Mouse (Mus musculus): ENCODE results near the gene Spi1. TPM values are rescaled to one million over a fixed set of nuclear protein-coding genes. Genes with fewer than 3 reads are reported as not detected.

The Spi1 gene
- total and polyA plus RNA-seq, 2 experiments from 2014 or later: 3.9 to 5.1 TPM

DNA sequence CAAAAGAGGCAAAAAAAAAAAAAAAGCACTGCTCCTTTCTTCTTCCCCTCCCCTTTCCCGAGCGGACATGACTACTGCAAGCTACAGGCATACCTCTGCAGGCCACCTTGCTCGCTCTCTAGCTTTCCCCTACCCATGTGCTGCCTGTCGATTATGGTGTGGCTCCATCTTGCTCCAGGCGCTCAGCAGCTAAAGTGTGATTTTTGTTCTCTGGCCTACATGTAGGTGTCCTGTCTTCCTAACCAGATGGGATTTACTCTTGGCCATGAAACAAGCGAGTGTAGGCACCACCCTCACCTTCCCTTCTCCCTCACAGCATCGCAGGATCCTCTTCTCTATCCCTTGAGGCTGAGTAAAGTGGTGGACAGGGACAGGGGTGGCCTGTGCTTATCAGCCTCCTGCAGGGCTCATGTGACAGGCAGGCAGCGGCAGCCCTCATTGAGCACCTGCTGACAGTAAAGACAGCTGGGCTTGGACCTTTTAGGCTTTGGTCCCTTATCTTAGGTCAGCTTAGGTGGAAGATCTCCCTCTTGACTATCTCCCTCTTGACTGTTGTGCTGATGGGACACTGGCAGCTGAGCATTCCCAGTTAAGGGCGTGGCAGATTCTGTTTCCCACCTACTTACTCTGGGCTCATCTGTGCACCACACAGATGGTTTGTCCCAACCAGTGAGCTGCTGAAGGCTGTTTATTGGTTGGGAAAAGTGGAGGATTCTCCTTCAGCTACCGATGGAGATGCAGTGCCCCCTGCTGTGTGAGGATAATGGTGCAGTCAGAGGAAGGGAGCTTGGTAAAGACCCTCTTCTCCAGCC lies 21.4 kb upstream of the Spi1 start:
- H3K4me3 ChIP-seq (ENCODE audit: low read depth, low read length): no peak overlapping the region
- DNase-seq (peak; percentile 74), ATAC-seq (peak; percentile 77)
- no peak overlapping the region for H3K27ac ChIP-seq (ENCODE audit: low read depth, low read length)
- H3K27me3 ChIP-seq (ENCODE audit: insufficient read depth, low read length): no peaks in the 10 kb centered on the region
- H3K4me2 ChIP-seq (ENCODE audit: low read depth): no peak overlapping the region
- H3K9ac ChIP-seq: no peak overlapping the region
- 79% methylated on average over 10 of the region's 10 CpGs for WGBS
- peaks cover 78% of the 10 kb centered on the region for H3K36me3 ChIP-seq (ENCODE audit: insufficient read depth)
- H3K9me3 ChIP-seq (ENCODE audit: low read length): no peaks in the 10 kb centered on the region
- H3K4me1 ChIP-seq (ENCODE audit: insufficient read depth): no peaks in the 10 kb centered on the region
- TF ChIP-seq CTCF (IDR thresholded peaks at IDR 0.05; ENCODE audit: low read depth): peak; percentile 88

- Histone ChIP-seq H3K4me3 (ENCODE audit: low read depth, low read length) (no peak overlapping the region), H3K36me3 (ENCODE audit: insufficient read depth) (peaks cover 68% of the 10 kb centered on the region), H3K4me1 (ENCODE audit: insufficient read depth) (no peaks in the 10 kb centered on the region), H3K9ac (no peak overlapping the region), H3K4me2 (ENCODE audit: low read depth) (no peak overlapping the region), H3K27me3 (ENCODE audit: insufficient read depth, low read length) (no peaks in the 10 kb centered on the region), H3K9me3 (ENCODE audit: low read length) (no peaks in the 10 kb centered on the region), H3K27ac (ENCODE audit: low read depth, low read length) (no peak overlapping the region)
- no peak for TF ChIP-seq CTCF (IDR thresholded peaks at IDR 0.05; ENCODE audit: low read depth)
- 84% methylated on average over 6 of the region's 6 CpGs for WGBS
- DNase-seq (no peak), ATAC-seq (no peak)
These were observed 20.2 kb upstream of the Spi1 start for GRCm38 (mm10) chr2:91061849-91062481.

DNA sequence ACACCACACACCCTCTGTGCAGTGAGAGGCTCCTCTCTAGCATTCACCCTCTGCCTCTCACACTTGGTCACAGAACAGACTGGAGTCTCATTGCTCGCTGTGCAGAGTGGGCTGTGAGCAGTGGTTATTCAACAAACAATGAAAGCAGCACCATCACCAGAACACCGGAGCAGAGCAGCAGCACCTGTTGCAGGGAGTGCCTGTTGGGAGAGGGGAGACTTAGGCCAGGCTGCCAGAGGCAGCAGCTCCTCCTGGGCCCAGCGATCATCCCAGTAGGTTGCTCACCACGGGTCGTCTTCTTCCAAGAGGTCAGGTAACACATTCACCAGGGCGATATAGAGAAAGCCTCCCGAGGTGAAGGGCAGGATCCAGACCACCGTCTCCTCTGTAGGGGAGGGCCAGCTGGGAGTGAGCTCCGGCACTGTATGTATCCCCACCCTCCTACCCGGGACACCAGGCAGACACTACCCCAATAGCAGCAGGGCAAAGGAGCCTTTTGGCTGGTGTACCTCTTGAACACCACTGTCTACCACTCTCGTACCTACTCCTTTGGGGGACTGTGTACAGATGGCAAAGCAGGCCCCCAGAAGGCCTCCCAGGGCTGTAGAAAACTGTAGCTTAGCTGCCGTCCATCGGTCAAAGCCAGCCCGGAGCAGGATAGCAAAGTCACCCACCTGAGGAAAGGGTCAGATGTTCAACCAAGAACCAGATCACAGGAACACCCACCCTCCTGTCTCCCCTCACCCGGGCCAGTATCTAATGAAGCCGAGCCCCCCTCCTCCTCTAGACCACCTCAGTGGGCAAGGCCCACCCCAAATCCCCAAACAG lies 19.2 kb upstream of the Spi1 start:
- Histone ChIP-seq H3K4me2 (ENCODE audit: low read depth) (no peak overlapping the region), H3K9me3 (ENCODE audit: low read length) (no peaks in the 10 kb centered on the region), H3K4me1 (ENCODE audit: insufficient read depth) (no peaks in the 10 kb centered on the region), H3K36me3 (ENCODE audit: insufficient read depth) (peaks cover 58% of the 10 kb centered on the region), H3K4me3 (ENCODE audit: low read depth, low read length) (no peak overlapping the region), H3K27me3 (ENCODE audit: insufficient read depth, low read length) (no peaks in the 10 kb centered on the region), H3K27ac (ENCODE audit: low read depth, low read length) (no peak overlapping the region), H3K9ac (no peak overlapping the region)
- no peak for DNase-seq
- TF ChIP-seq CTCF (IDR thresholded peaks at IDR 0.05; ENCODE audit: low read depth): no peak
- WGBS: 93% methylated on average over 16 of the region's 16 CpGs
- ATAC-seq: no peak

GRCm38 (mm10) chr2:91064211-91064610 lies 18.0 kb upstream of the Spi1 start:
- no peaks in the 10 kb centered on the region for H3K9me3 ChIP-seq (ENCODE audit: low read length)
- no peaks in the 10 kb centered on the region for H3K27me3 ChIP-seq (ENCODE audit: insufficient read depth, low read length)
- TF ChIP-seq CTCF (IDR thresholded peaks at IDR 0.05; ENCODE audit: low read depth): peak; percentile 23; the same call in 1 of the 2 replicates
- DNase-seq: no peak
- H3K9ac ChIP-seq: no peak overlapping the region
- WGBS: 84% methylated on average over 6 of the region's 6 CpGs
- H3K4me2 ChIP-seq (ENCODE audit: low read depth): no peak overlapping the region
- H3K4me3 ChIP-seq (ENCODE audit: low read depth, low read length): no peak overlapping the region
- H3K36me3 ChIP-seq (ENCODE audit: insufficient read depth): peaks cover 46% of the 10 kb centered on the region
- H3K4me1 ChIP-seq (ENCODE audit: insufficient read depth): peaks cover 8% of the 10 kb centered on the region
- ATAC-seq: no peak
- H3K27ac ChIP-seq (ENCODE audit: low read depth, low read length): no peak overlapping the region

DNA sequence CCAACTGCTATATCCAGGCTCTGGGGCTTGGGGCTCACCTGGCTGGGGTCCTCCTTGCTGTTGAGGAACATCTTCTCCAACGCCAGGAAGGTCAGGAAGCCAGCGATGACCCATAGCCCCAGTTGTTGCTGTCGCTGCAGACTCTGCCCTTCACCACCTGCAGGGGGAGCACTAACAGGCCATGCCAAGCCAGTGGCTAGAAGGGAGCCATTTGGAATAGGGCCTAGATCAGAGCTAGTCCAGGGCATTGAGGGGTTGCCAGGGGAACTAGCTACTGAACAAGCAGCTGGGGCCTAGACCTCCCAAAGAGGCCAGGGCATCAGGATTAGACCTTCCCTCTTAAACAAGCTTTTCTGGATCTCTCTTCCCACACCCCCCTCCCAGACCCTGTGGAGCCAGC lies 16.6 kb upstream of the Spi1 start:
- H3K9me3 ChIP-seq (ENCODE audit: low read length): no peaks in the 10 kb centered on the region
- no peak overlapping the region for H3K4me3 ChIP-seq (ENCODE audit: low read depth, low read length)
- H3K36me3 ChIP-seq (ENCODE audit: insufficient read depth): peaks cover 37% of the 10 kb centered on the region
- peaks cover 12% of the 10 kb centered on the region for H3K4me1 ChIP-seq (ENCODE audit: insufficient read depth)
- TF ChIP-seq CTCF (IDR thresholded peaks at IDR 0.05; ENCODE audit: low read depth): peak; percentile 70
- H3K27me3 ChIP-seq (ENCODE audit: insufficient read depth, low read length): no peaks in the 10 kb centered on the region
- H3K9ac ChIP-seq: no peak overlapping the region
- 56% methylated on average over 3 of the region's 3 CpGs for WGBS
- ATAC-seq: no peak
- DNase-seq: peak; percentile 34
- H3K27ac ChIP-seq (ENCODE audit: low read depth, low read length): no peak overlapping the region
- no peak overlapping the region for H3K4me2 ChIP-seq (ENCODE audit: low read depth)

DNA sequence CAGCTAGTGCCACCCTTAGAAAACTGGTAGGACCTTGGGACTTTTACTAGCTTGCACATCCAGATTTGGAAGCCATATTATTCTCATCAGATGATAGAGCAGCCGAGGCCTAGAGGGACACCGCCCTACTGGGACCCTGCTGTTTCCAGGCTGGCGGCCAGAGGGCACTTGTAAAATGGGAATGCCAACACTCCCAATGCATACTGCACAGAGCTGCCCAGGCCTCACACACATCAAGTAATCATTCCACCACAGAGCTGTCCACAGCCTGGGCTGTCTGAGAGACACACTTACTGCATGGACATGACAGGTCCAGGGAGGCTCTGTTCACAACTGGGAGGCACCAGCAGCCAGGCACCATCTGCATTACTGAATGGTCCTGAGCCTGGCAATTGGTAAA lies 15.7 kb upstream of the Spi1 start:
- DNase-seq: no peak
- no peak for TF ChIP-seq CTCF (IDR thresholded peaks at IDR 0.05; ENCODE audit: low read depth)
- Histone ChIP-seq H3K4me2 (ENCODE audit: low read depth) (no peak overlapping the region), H3K9me3 (ENCODE audit: low read length) (no peaks in the 10 kb centered on the region), H3K4me1 (ENCODE audit: insufficient read depth) (peaks cover 18% of the 10 kb centered on the region), H3K27me3 (ENCODE audit: insufficient read depth, low read length) (no peaks in the 10 kb centered on the region), H3K36me3 (ENCODE audit: insufficient read depth) (peaks cover 37% of the 10 kb centered on the region), H3K9ac (no peak overlapping the region), H3K4me3 (ENCODE audit: low read depth, low read length) (no peak overlapping the region), H3K27ac (ENCODE audit: low read depth, low read length) (no peak overlapping the region)
- 78% methylated on average over 3 of the region's 3 CpGs for WGBS
- ATAC-seq: no peak

All from forebrain, postnatal 0 days (tissue).